Mouse (Mus musculus) liver, embryonic 14.5 days (tissue): ENCODE measurements around the gene Arl8a. TPM values are rescaled to one million over a fixed set of nuclear protein-coding genes. Genes with fewer than 3 reads are reported as not detected.

Experiments used
- ATAC-seq: fragments of 200-750 bp; cut with Nextera tagmentation; 2 replicates; pipeline ENCODE4 v1.8.0; 2017; ENCODE audit warnings: moderate number of reproducible peaks, mild to moderate bottlenecking, moderate library complexity; ENCODE audit not compliant: insufficient read depth
- DNase-seq, 3 experiments: peaks; one replicate each; pipeline ENCODE4 v3.0.0-alpha.2; 2012 to 2013; ENCODE audit warnings: low read depth in 3 of 3, low spot score in 3 of 3
- H3K27ac ChIP-seq: fragments of 300-500 bp; sonication (generic); 2 replicates; pipeline ENCODE4 v1.5.1; 2014; ENCODE audit warnings: moderate library complexity, mild to moderate bottlenecking, control low read depth, inconsistent platforms
- H3K27me3 ChIP-seq: fragments of 300-500 bp; sonication (generic); 2 replicates; pipeline ENCODE4 v1.6.1; 2014; ENCODE audit warnings: mild to moderate bottlenecking, low read length, moderate library complexity; ENCODE audit not compliant: control insufficient read depth, insufficient read depth
- H3K36me3 ChIP-seq: fragments of 300-500 bp; sonication (generic); replicated peaks from 2 replicates; pipeline ENCODE4 v1.6.1; 2014; ENCODE audit warnings: low read depth; ENCODE audit not compliant: control insufficient read depth, insufficient read depth
- H3K4me1 ChIP-seq, 2 experiments: fragments of 200-500 bp in 1 of 2; fragments of 300-500 bp in 1 of 2; sonication (generic) in 1 of 2; replicated peaks; 2 replicates each; pipeline ENCODE4 v1.6.1; 2012 to 2014; ENCODE audit warnings: antibody characterized with exemption in 1 of 2, inconsistent platforms in 1 of 2, low read length in 1 of 2; ENCODE audit not compliant: control insufficient read depth in 2 of 2, insufficient read depth in 2 of 2
- H3K4me2 ChIP-seq: fragments of 300-500 bp; sonication (generic); 2 replicates; pipeline ENCODE4 v1.6.1; 2014; ENCODE audit warnings: low read depth, mild to moderate bottlenecking, control low read depth, moderate library complexity
- H3K4me3 ChIP-seq, 2 experiments: fragments of 200-500 bp in 1 of 2; fragments of 300-500 bp in 1 of 2; sonication (generic) in 1 of 2; 2 replicates each; pipeline ENCODE4 v1.5.1; 2012 to 2014; ENCODE audit warnings: low read depth in 2 of 2, low read length in 2 of 2, mild to moderate bottlenecking in 2 of 2, control low read depth in 1 of 2, inconsistent platforms in 1 of 2, moderate library complexity in 1 of 2; ENCODE audit not compliant: insufficient read depth in 1 of 2
- H3K9ac ChIP-seq: fragments of 300-500 bp; sonication (generic); replicated peaks from 2 replicates; pipeline ENCODE4 v1.6.1; 2014; ENCODE audit warnings: mild to moderate bottlenecking, control low read depth, moderate library complexity
- H3K9me3 ChIP-seq: fragments of 300-500 bp; sonication (generic); 2 replicates; pipeline ENCODE4 v1.6.1; 2016; ENCODE audit warnings: low read length, mixed read lengths; ENCODE audit not compliant: control insufficient read depth
- CTCF ChIP-seq: IDR thresholded peaks from 2 replicates; pipeline ENCODE4 v1.5.1; 2016; ENCODE audit warnings: antibody characterized with exemption, low read depth, control low read depth
- EP300 ChIP-seq: IDR thresholded peaks from 2 replicates; pipeline ENCODE4 v1.6.1; 2016; ENCODE audit warnings: antibody characterized with exemption, low read depth
- WGBS: fragments of 180-500 bp; shearing (Covaris S2); extraction: QIAGEN DNeasy Blood & Tissue Kit; methylation state at CpG from one replicate; pipeline ENCODE4 v1.1.7; 2014; ENCODE audit not compliant: insufficient replicate concordance; 5-methylcytosine and 5-hydroxymethylcytosine counted together
- polyA plus RNA-seq, 2 experiments: library from polyadenylated mRNA; depleted of rRNA in 1 of 2; stranded (reverse) in 1 of 2; unstranded in 1 of 2; fragments of >200 nt; fragmentation: Nextera tagmentation in 1 of 2; extraction: Ambion mirVana in 1 of 2; gene quantifications; 2 replicates each; pipeline versions ENCODE4 v1.2.1 to v1.2.3; 2012 to 2014

Gene Arl8a
- polyA plus RNA-seq, 2 experiments = 7.2 to 9.2 TPM

DNA sequence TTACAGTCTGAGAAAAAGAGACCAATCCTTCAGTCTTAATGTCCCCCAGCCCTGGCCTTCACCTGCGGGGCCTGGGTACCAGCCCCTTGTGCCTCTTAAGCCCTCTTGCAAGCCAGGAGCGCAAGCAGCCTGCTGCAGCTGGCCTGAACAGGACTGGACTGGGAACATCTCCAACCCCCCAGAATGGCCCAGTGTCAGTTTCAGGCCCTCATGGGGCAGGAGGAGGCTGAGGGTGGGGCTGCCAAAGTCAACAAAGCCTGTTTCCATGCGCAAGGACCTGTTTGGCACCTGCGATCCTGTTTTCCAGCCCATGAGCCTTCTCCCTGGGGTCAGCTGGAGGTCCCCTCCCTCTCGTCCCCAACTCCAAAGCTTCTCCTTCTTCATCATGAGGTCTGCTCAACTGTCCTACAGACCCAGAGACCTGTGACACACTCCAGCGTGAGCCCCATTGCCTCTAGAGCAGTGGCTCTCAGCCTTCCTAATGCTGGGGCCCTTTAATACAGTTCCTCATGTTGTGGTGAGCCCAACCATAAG is 49.4 kb downstream of the Arl8a start:
- Histone ChIP-seq H3K4me1 (peaks cover 0 to 7% of the 10 kb centered on the region in 2 experiments; a peak in 3 of 4 replicates), H3K27ac (no peak overlapping the region), H3K9me3 (no peaks in the 10 kb centered on the region), H3K9ac (no peak overlapping the region), H3K4me3 (no peak overlapping the region), H3K27me3 (no peaks in the 10 kb centered on the region), H3K4me2 (no peak overlapping the region), H3K36me3 (no peaks in the 10 kb centered on the region)
- ATAC-seq (no peak), DNase-seq (no peak)
- TF ChIP-seq EP300 = no peak
- no peak for TF ChIP-seq CTCF
- 84% methylated on average over 6 of the region's 6 CpGs for WGBS

GRCm38 (mm10) chr1:135198412-135198811 is 51.8 kb downstream of the Arl8a start:
- no peak for TF ChIP-seq EP300
- TF ChIP-seq CTCF = no peak
- H3K9ac ChIP-seq = no peak overlapping the region
- no peak overlapping the region for H3K4me3 ChIP-seq
- no peak overlapping the region for H3K27ac ChIP-seq
- H3K27me3 ChIP-seq = no peaks in the 10 kb centered on the region
- DNase-seq (no peak), ATAC-seq (no peak)
- no peak overlapping the region for H3K4me2 ChIP-seq
- no peaks in the 10 kb centered on the region for H3K9me3 ChIP-seq
- 66% methylated on average over 5 of the region's 5 CpGs for WGBS
- H3K4me1 ChIP-seq = peaks cover 0 to 7% of the 10 kb centered on the region in 2 experiments; a peak in 3 of 4 replicates
- no peaks in the 10 kb centered on the region for H3K36me3 ChIP-seq

DNA sequence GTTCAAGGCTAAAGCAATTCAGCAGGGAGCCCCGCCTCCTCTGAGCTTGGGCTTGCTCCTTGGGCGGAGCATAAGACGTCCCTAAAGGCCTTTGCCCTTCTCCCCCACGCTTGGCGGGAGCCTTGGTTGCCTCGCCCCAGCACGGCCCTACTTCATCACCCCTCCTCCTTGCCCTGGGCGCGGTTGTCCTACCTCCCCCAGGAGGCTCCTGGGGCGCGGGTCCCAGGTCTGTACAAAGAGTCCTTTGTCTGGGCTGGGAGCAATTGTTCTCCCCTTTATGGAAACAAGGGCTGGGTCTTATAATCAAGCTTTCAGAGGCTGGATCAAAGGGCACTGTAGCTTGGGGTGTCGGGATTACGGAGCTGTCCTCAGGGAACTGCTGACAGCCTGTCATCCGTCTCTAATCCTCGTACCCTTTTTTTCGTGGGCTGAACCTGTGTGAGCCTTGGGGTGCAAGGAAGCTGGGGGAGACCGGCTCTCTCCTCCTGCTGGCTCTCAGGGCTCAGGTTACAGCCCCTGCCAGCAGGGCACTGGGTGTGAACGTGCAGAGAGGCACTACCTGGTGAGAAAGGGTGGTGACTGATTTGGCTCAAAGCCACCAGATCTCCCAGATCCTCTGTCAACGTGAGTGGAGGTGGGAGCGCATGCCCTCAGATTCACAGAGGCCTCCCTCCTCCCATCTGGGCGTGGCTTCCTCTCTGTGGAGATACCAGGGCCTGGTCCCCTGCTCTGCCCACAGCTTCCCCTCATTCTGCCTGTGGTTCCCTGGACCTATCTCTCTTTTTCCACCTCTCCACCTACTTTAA is 52.6 kb downstream of the Arl8a start:
- no peak overlapping the region for H3K9ac ChIP-seq
- H3K27me3 ChIP-seq = no peaks in the 10 kb centered on the region
- H3K4me3 ChIP-seq = no peak overlapping the region
- peak overlapping the region; percentile 38 for H3K4me2 ChIP-seq
- H3K36me3 ChIP-seq = no peaks in the 10 kb centered on the region
- ATAC-seq (peak; percentile 33; the same call in 1 of the 2 replicates), DNase-seq (peak; percentile 9 to 33 (median 24))
- no peaks in the 10 kb centered on the region for H3K9me3 ChIP-seq
- WGBS = 5% methylated on average over 21 of the region's 21 CpGs
- H3K4me1 ChIP-seq = peaks cover 2 to 10% of the 10 kb centered on the region in 2 experiments
- no peak overlapping the region for H3K27ac ChIP-seq
- TF ChIP-seq EP300 = no peak
- TF ChIP-seq CTCF = no peak

- no peak overlapping the region for H3K4me2 ChIP-seq
- ATAC-seq (no peak), DNase-seq (no peak)
- 72% methylated on average over 4 of the region's 4 CpGs for WGBS
- TF ChIP-seq CTCF (no peak), EP300 (no peak)
- H3K9ac ChIP-seq = no peak overlapping the region
- no peak overlapping the region for H3K27ac ChIP-seq
- H3K4me3 ChIP-seq = no peak overlapping the region
- H3K9me3 ChIP-seq = no peaks in the 10 kb centered on the region
- peaks cover 14 to 21% of the 10 kb centered on the region in 2 experiments for H3K4me1 ChIP-seq
- no peaks in the 10 kb centered on the region for H3K27me3 ChIP-seq
- H3K36me3 ChIP-seq = no peaks in the 10 kb centered on the region
Measured at GRCm38 (mm10) chr1:135200400-135200799, 53.8 kb downstream of the Arl8a start.
